Mouse (Mus musculus) liver, postnatal 0 days (tissue): ENCODE results near the gene Npl.

ENCODE experiments used
- CTCF ChIP-seq: sonication (generic); IDR thresholded peaks from 2 replicates; pipeline ENCODE4 v1.5.1; 2016; ENCODE audit warnings: antibody characterized with exemption, low read depth
- EP300 ChIP-seq: IDR thresholded peaks from 2 replicates; pipeline ENCODE4 v1.6.1; 2016; ENCODE audit warnings: antibody characterized with exemption, low read depth, mild to moderate bottlenecking

- TF ChIP-seq CTCF (peak; percentile 41), EP300 (no peak)
Measured at GRCm38 (mm10) chr1:153563675-153564074, 13.8 kb upstream of the Npl start.
